Mouse (Mus musculus): Measurements from ENCODE around the gene Casc3. TPM values are rescaled to one million over a fixed set of nuclear protein-coding genes. Genes with fewer than 3 reads are reported as not detected.

The Casc3 gene
- polyA plus RNA-seq, 1 experiment: 36.7 TPM

DNA sequence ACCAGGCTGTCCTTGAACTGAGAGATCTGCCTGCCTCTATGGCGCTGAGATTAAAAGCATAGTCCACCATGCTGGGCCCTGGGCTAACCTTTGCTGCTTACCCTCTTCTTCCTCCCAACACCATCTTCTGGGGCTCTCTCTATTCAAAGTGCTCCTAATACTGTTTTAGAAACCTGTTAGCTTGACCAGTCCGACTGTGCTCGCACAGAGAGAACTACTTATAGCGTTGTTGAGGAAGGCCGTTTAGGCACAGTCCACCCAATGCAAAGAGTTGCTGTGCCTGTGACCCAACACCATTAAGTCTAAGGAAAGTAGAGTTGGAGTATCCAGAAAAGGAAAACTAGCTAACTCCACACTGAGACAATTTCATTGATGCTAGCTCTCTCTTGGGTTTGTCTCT is 16.6 kb upstream of the Casc3 start:
- TF ChIP-seq POLR2A (IDR thresholded peaks at IDR 0.05; ENCODE audit: low read depth, low read length) (no peak), CTCF (IDR thresholded peaks at IDR 0.05; ENCODE audit: borderline replicate concordance, insufficient read depth, low read length) (no peak)
- Histone ChIP-seq H3K4me1 (ENCODE audit: control insufficient read depth, insufficient read depth, low read length) (peaks cover 12% of the 10 kb centered on the region), H3K4me3 (ENCODE audit: insufficient read depth, low read length) (no peak overlapping the region)

DNA sequence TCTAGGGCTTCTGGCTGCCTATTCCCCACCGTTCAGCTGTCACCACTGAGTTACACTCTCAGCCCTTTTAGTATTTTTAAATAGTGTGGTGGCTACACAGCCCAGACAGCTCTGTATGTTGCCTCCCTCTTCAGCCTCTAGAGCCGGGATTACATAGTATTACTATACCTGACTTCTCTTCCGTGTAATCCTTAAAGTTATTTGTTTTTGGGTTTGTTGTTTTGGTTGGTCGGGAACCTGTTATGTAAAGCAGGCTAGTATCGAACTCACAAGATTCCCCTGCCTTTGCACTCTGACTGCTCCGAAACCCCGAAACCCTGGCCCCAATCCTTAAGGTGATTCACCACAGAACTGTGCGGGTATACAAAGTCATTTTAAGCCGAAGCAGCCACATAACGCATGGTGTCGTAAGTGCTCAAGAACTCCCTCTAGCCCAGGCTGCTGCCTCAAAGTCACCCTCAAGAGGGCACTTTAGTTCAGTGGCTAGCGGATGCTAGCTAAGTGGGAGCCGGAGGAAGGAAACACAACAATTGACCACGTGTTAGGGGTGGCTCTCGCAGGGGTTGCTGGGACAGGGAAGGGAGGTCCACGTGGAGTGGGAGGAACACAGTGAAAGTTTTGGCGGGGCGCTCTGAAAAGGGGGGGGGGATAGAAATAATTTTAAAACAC is 16.0 kb upstream of the Casc3 start:
- H3K4me1 ChIP-seq (ENCODE audit: control insufficient read depth, insufficient read depth, low read length): peaks cover 10% of the 10 kb centered on the region
- H3K4me3 ChIP-seq (ENCODE audit: insufficient read depth, low read length): peak overlapping the region; percentile 41
- H3K27ac ChIP-seq (ENCODE audit: insufficient read depth, low read length): peak overlapping the region; percentile 39
- peak; percentile 63; the same call in 1 of the 2 replicates for TF ChIP-seq CTCF (IDR thresholded peaks at IDR 0.05; ENCODE audit: borderline replicate concordance, insufficient read depth, low read length)
- peak; percentile 34; the same call in 1 of the 2 replicates for TF ChIP-seq POLR2A (IDR thresholded peaks at IDR 0.05; ENCODE audit: low read depth, low read length)

More for the DNA sequence above, 16.6 kb upstream of the Casc3 start:
- H3K27ac ChIP-seq (ENCODE audit: insufficient read depth, low read length): peak overlapping the region; percentile 22

DNA sequence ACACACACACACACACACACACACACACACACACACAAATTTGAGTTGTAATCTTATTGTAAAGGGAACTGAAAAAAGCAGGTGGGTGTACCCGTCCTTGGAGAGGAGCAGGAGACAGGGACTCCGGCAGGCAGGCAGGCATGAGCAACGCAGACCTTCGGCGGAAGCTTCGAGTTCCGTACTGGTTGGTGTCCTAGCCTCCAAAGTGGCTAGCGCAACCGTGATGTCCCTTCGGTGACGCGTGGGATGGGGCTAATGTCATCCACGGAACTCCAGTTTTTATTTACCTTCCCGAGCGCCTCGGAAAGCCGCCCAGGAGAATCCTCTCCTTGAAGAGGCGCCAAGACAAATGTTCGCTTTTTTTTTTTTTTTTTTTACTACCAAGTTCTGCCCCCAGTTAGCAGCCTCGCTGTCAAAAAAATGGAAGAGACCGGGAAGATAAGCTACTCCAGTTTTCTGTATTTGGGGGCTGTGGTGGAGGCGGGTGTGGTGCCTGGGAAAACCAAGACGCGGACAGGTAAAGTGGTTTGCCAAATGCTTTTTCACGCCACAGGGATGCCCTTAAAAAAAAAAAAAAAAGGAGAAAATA is 15.4 kb upstream of the Casc3 start:
- TF ChIP-seq CTCF (IDR thresholded peaks at IDR 0.05; ENCODE audit: borderline replicate concordance, insufficient read depth, low read length) (no peak), POLR2A (IDR thresholded peaks at IDR 0.05; ENCODE audit: low read depth, low read length) (peak; percentile 32; the same call in 1 of the 2 replicates)
- Histone ChIP-seq H3K4me3 (ENCODE audit: insufficient read depth, low read length) (peak overlapping the region; percentile 41), H3K4me1 (ENCODE audit: control insufficient read depth, insufficient read depth, low read length) (peaks cover 4% of the 10 kb centered on the region), H3K27ac (ENCODE audit: insufficient read depth, low read length) (peak overlapping the region; percentile 39)

DNA sequence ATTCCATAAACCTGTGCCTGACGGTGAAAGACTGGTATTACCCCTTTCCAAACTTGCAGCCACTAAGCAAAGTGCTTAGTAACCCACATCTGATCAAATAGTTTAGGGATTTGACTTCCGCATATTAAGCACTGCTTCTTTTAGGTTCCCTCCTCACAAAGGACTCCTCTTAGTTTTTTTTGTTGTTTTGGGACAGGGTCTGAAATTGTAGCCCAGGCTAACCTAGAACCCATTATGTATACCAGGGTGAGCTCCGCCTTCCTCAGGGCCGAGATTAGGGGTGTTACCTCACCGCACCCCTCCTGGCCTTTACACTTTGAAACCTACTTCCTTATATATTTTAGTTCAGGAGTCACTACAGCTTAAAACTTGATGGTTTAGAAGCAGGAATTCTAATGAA is 14.9 kb upstream of the Casc3 start:
- H3K27ac ChIP-seq (ENCODE audit: insufficient read depth, low read length): no peak overlapping the region
- peak overlapping the region; percentile 41; the same call in 1 of the 2 replicates for H3K4me3 ChIP-seq (ENCODE audit: insufficient read depth, low read length)
- peaks cover 3% of the 10 kb centered on the region for H3K4me1 ChIP-seq (ENCODE audit: control insufficient read depth, insufficient read depth, low read length)
- TF ChIP-seq CTCF (IDR thresholded peaks at IDR 0.05; ENCODE audit: borderline replicate concordance, insufficient read depth, low read length): no peak

DNA sequence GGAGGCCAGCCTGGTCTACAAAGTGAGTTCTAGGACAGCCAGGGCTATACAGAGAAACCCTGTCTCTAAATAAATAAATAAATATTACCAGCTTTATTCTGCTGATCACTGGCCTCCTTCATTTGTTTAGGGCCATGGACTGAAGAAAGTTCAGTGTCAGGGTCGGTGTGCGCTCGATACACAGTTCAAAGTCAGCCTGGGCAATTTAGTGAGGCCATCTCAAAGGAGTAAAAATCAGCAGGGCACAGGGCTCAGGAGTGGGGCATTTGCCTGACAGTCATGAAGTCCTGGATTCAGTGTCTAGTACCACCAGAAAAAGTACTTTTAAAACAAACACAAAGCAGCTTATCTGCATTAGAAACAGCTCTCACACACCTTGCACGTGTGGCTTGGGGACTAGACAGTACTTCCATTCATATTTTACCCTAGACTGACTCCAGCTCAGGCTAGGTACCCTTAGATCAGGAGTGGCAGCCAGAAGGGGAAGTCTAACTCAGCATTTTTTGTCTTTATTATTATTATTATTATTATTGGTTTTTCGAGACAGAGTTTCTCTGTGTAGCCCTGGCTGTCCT is 14.0 kb upstream of the Casc3 start:
- no peaks in the 10 kb centered on the region; the same call in 1 of the 2 replicates for H3K4me1 ChIP-seq (ENCODE audit: control insufficient read depth, insufficient read depth, low read length)
- no peak overlapping the region for H3K4me3 ChIP-seq (ENCODE audit: insufficient read depth, low read length)
- no peak overlapping the region for H3K27ac ChIP-seq (ENCODE audit: insufficient read depth, low read length)
- no peak for TF ChIP-seq POLR2A (IDR thresholded peaks at IDR 0.05; ENCODE audit: low read depth, low read length)
- TF ChIP-seq CTCF (IDR thresholded peaks at IDR 0.05; ENCODE audit: borderline replicate concordance, insufficient read depth, low read length): no peak

DNA sequence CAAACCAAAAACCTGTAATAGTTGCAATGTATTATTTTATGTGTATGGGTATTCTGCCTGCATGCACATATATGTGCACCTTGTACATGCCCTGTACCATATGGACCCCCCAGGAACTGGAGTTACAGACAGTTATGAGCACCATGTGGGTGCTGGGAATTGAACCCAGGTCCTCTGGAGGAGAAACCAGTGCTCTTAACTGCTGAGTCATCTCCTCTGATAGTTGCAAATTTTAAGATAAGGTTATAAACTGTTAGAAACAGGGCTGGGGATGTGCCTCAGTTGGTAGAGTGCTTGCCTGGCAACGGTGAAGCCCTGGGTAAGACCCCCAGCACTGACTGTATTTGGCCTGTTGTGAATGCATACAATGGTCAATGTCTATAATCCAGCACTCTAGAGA is 13.3 kb upstream of the Casc3 start:
- no peaks in the 10 kb centered on the region; the same call in 1 of the 2 replicates for H3K4me1 ChIP-seq (ENCODE audit: control insufficient read depth, insufficient read depth, low read length)
- TF ChIP-seq POLR2A (IDR thresholded peaks at IDR 0.05; ENCODE audit: low read depth, low read length) (no peak), CTCF (IDR thresholded peaks at IDR 0.05; ENCODE audit: borderline replicate concordance, insufficient read depth, low read length) (no peak)
- no peak overlapping the region for H3K27ac ChIP-seq (ENCODE audit: insufficient read depth, low read length)
- H3K4me3 ChIP-seq (ENCODE audit: insufficient read depth, low read length): no peak overlapping the region

DNA sequence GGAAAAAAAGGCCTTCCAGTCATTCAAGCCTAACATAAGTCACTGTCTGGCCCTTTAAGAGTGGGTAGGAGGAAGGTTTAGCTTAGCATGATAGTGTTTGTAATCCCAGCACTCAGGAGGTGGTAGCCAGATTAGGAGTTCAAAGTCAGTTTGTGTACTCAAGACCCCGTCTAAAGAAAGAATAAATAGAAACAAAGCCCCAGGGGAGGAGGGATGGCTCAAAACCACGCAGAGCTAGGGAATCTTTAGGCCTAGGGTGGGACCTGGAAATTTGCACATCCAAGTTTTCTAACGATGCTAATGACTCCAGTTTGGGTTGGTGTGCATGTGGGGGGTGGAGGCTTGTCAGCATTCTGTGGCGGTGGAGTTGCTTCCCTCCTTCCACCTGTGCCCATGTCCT is 12.6 kb upstream of the Casc3 start:
- TF ChIP-seq POLR2A (IDR thresholded peaks at IDR 0.05; ENCODE audit: low read depth, low read length): 0 out of 2 replicates have a peak, but pooled peaks have one; percentile 13
- no peak for TF ChIP-seq CTCF (IDR thresholded peaks at IDR 0.05; ENCODE audit: borderline replicate concordance, insufficient read depth, low read length)
- Histone ChIP-seq H3K27ac (ENCODE audit: insufficient read depth, low read length) (no peak overlapping the region), H3K4me1 (ENCODE audit: control insufficient read depth, insufficient read depth, low read length) (no peaks in the 10 kb centered on the region; the same call in 1 of the 2 replicates), H3K4me3 (ENCODE audit: insufficient read depth, low read length) (no peak overlapping the region)

DNA sequence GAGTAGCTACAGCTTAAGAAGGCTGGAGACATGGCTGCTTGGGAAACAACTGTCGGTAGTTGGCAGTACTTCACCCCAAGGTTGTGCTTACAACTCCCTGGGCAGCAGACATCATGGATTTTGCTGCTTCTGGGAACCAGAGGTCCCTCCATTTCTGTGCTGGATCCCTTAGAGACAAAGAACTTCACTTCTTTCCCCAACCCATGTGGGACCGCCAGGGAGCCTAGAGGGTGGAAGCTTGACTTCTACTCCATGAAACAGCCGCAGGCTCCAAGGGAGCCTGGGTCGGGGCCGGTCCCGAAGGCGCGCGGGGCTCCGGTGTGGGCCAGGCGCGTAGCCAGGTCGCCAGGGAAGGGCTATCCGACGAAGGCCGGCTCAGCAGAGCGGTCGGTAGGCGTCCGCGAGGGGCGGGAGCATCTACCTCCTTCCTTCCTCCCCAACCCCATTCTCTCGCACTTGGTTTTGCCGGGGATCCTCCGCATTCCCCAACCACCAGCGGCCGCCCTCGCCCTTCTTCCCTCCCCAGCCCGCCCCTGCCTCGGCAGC is 10.2 kb upstream of the Casc3 start:
- TF ChIP-seq CTCF (IDR thresholded peaks at IDR 0.05; ENCODE audit: borderline replicate concordance, insufficient read depth, low read length) (no peak), POLR2A (IDR thresholded peaks at IDR 0.05; ENCODE audit: low read depth, low read length) (peak; percentile 52)
- H3K4me1 ChIP-seq (ENCODE audit: control insufficient read depth, insufficient read depth, low read length): 0 out of 2 replicates have a peak, but pooled peaks cover 3% of the 10 kb centered on the region

DNA sequence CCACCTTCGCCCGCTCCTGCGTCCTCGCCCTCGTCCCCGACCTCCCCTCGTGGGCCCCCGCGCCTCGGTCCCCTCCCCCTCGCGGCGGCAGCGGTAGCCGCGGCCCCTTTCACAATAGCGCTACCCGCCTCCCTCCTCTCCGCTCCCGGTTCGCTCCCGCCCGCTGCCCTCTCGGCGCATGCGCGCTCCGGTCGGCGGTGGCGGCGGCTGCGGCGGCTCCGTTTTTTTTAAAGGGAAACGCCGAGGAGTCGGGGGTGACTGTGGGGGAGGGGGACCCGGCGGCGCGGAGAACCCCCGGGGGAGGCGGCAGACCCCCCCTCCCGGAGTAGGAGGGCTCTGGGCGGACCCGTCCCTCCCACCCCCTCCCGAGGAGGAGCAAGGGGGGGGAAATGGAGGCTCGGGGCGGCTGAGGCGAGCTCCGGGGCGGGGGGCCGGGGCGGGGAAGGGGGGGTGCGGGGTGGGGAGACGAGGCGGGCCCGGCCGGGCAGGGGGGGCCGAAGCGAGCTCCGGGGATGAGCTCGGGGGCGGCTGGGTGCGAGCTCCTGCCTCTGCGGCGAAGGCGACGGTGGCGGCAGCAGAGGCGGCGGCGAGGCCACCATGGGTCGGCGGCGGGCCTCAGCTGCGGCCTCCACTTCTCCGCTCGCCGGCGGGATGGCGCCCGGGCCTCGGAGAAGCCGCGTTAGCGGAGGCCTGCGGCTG is 9.5 kb upstream of the Casc3 start, which contains the start of gene Msl1:
TSS of gene Msl1 (plus strand) at position 502 of the 699 bp plus-strand sequence.
- Histone ChIP-seq H3K27ac (ENCODE audit: insufficient read depth, low read length) (peak within 1 kb of the TSS; percentile 99), H3K4me1 (ENCODE audit: control insufficient read depth, insufficient read depth, low read length) (0 out of 2 replicates have a peak, but pooled peaks cover 3% of the 10 kb centered on the region), H3K4me3 (ENCODE audit: insufficient read depth, low read length) (peak within 1 kb of the TSS; percentile 83)
- TF ChIP-seq CTCF (IDR thresholded peaks at IDR 0.05; ENCODE audit: borderline replicate concordance, insufficient read depth, low read length) (no peak), POLR2A (IDR thresholded peaks at IDR 0.05; ENCODE audit: low read depth, low read length) (peak; percentile 49)

More for the DNA sequence above, 10.2 kb upstream of the Casc3 start:
- Histone ChIP-seq H3K27ac (ENCODE audit: insufficient read depth, low read length) (peak overlapping the region; percentile 99), H3K4me3 (ENCODE audit: insufficient read depth, low read length) (peak overlapping the region; percentile 83)

Measured in embryonic fibroblast, embryonic 13.5 days (primary cell).